Mouse (Mus musculus): ENCODE results near the gene Gas7. TPM values are rescaled to one million over a fixed set of nuclear protein-coding genes. Genes with fewer than 3 reads are reported as not detected.

Gas7 gene
- total RNA-seq, 2 experiments from 2014 or later: 9.2 to 12.2 TPM

- no peak for DNase-seq
Measured at GRCm38 (mm10) chr11:67577472-67577871, 122.2 kb downstream of the Gas7 start.

GRCm38 (mm10) chr11:67577994-67578393, 122.8 kb downstream of the Gas7 start:
- no peak for DNase-seq

- DNase-seq: no peak
Measured at GRCm38 (mm10) chr11:67579136-67579535, 123.9 kb downstream of the Gas7 start.

GRCm38 (mm10) chr11:67581549-67581948, 126.3 kb downstream of the Gas7 start:
- DNase-seq: peak; percentile 45

GRCm38 (mm10) chr11:67582570-67582969, 127.3 kb downstream of the Gas7 start:
- DNase-seq: no peak

- DNase-seq: no peak
Measured at GRCm38 (mm10) chr11:67585016-67585415, 129.8 kb downstream of the Gas7 start.

- DNase-seq: no peak
Measured at GRCm38 (mm10) chr11:67585629-67586028, 130.4 kb downstream of the Gas7 start.

GRCm38 (mm10) chr11:67586231-67586994, 131.2 kb downstream of the Gas7 start:
- peak; percentile 53 for DNase-seq

GRCm38 (mm10) chr11:67588196-67588827, 133.1 kb downstream of the Gas7 start:
- no peak for DNase-seq

GRCm38 (mm10) chr11:67588828-67589314, 133.6 kb downstream of the Gas7 start:
- DNase-seq: peak; percentile 63

GRCm38 (mm10) chr11:67596233-67596632, 141.0 kb downstream of the Gas7 start:
- DNase-seq: no peak

- DNase-seq: no peak
Measured at GRCm38 (mm10) chr11:67596856-67597255, 141.6 kb downstream of the Gas7 start.

GRCm38 (mm10) chr11:67597388-67597787, 142.2 kb downstream of the Gas7 start:
- no peak for DNase-seq

- DNase-seq: no peak
Measured at GRCm38 (mm10) chr11:67599141-67599540, 143.9 kb downstream of the Gas7 start.

GRCm38 (mm10) chr11:67600710-67601430, 145.6 kb downstream of the Gas7 start:
- no peak for DNase-seq

- DNase-seq: no peak
Measured at GRCm38 (mm10) chr11:67602711-67603369, 147.6 kb downstream of the Gas7 start.

- DNase-seq: no peak
Measured at GRCm38 (mm10) chr11:67604481-67604880, 149.2 kb downstream of the Gas7 start.

- DNase-seq: no peak
Measured at GRCm38 (mm10) chr11:67608114-67608683, 153.0 kb downstream of the Gas7 start.

- DNase-seq: no peak
Measured at GRCm38 (mm10) chr11:67612158-67612839, 157.1 kb downstream of the Gas7 start.

GRCm38 (mm10) chr11:67616557-67617239, 161.5 kb downstream of the Gas7 start:
- DNase-seq: no peak

- DNase-seq: no peak
Measured at GRCm38 (mm10) chr11:67622340-67622739, 167.1 kb downstream of the Gas7 start.

Data from gastrocnemius, postnatal 25 days (tissue).